Mouse (Mus musculus) heart, postnatal 0 days (tissue): Measurements from ENCODE around the gene Pou4f2. TPM values are rescaled to one million over a fixed set of nuclear protein-coding genes. Genes with fewer than 3 reads are reported as not detected.

Experiments used
- ATAC-seq: fragments of 200-750 bp; cut with Nextera tagmentation; 2 replicates; pipeline ENCODE4 v1.8.0; 2017; ENCODE audit warnings: low read depth, moderate number of reproducible peaks, moderate library complexity; ENCODE audit not compliant: insufficient read depth
- DNase-seq: peaks from one replicate; pipeline ENCODE4 v3.0.0-alpha.2; 2016; ENCODE audit warnings: low spot score
- H3K27ac ChIP-seq: fragments of 300-500 bp; sonication (generic); 2 replicates; pipeline ENCODE4 v1.5.1; 2014; ENCODE audit warnings: low read depth, mild to moderate bottlenecking
- H3K27me3 ChIP-seq: fragments of 300-500 bp; sonication (generic); 2 replicates; pipeline ENCODE4 v1.6.1; 2014; ENCODE audit warnings: low read length, mixed read lengths; ENCODE audit not compliant: control insufficient read depth, insufficient read depth
- H3K36me3 ChIP-seq: fragments of 300-500 bp; sonication (generic); replicated peaks from 2 replicates; pipeline ENCODE4 v1.6.1; 2014; ENCODE audit warnings: low read length, mixed read lengths; ENCODE audit not compliant: control insufficient read depth, insufficient read depth
- H3K4me1 ChIP-seq: fragments of 300-500 bp; sonication (generic); 2 replicates; pipeline ENCODE4 v1.6.1; 2014; ENCODE audit warnings: antibody characterized with exemption; ENCODE audit not compliant: control insufficient read depth, insufficient read depth
- H3K4me2 ChIP-seq: fragments of 300-500 bp; sonication (generic); 2 replicates; pipeline ENCODE4 v1.6.1; 2014; ENCODE audit warnings: low read depth, mild to moderate bottlenecking, low read length, moderate library complexity
- H3K4me3 ChIP-seq: fragments of 300-500 bp; sonication (generic); 2 replicates; pipeline ENCODE4 v1.5.1; 2014; ENCODE audit warnings: low read depth, low read length
- H3K9ac ChIP-seq: fragments of 300-500 bp; sonication (generic); replicated peaks from 2 replicates; pipeline ENCODE4 v1.6.1; 2014; ENCODE audit warnings: low read depth, low read length, mixed read lengths
- H3K9me3 ChIP-seq: fragments of 300-500 bp; sonication (generic); replicated peaks from 2 replicates; pipeline ENCODE4 v1.6.1; 2016; ENCODE audit warnings: low read length; ENCODE audit not compliant: control insufficient read depth
- CTCF ChIP-seq: IDR thresholded peaks from 2 replicates; pipeline ENCODE4 v1.5.1; 2016; ENCODE audit warnings: antibody characterized with exemption, control low read depth, low read depth
- EP300 ChIP-seq: IDR thresholded peaks from 2 replicates; pipeline ENCODE4 v1.6.1; 2016; ENCODE audit warnings: antibody characterized with exemption, low read depth
- WGBS: fragments of 180-500 bp; shearing (Covaris S2); extraction: QIAGEN DNeasy Blood & Tissue Kit; methylation state at CpG from one replicate; pipeline ENCODE4 v1.1.7; 2014; 5-methylcytosine and 5-hydroxymethylcytosine counted together
- polyA plus RNA-seq: library from polyadenylated mRNA; unstranded; fragments of >200 nt; fragmentation: Nextera tagmentation; extraction: Ambion mirVana; gene quantifications from 2 replicates; pipeline ENCODE4 v1.2.1, GENCODE M21; 2015
- total RNA-seq: library from RNA; depleted of rRNA; stranded (reverse); fragments of >200 nt; gene quantifications from 2 replicates; pipeline ENCODE4 v1.2.3, GENCODE M21; 2014; ENCODE audit warnings: low replicate concordance; rRNA removed

Gene Pou4f2
- total RNA-seq (not detected in 2 replicates), polyA plus RNA-seq (not detected in 2 replicates)

- no peaks in the 10 kb centered on the region for H3K9me3 ChIP-seq
- TF ChIP-seq EP300, result no peak
- no peak for TF ChIP-seq CTCF
- WGBS, result 0% methylated on average over 54 of the region's 54 CpGs
- peak within 1 kb of the TSS; percentile 52 for H3K4me2 ChIP-seq
- no peaks in the 10 kb centered on the region for H3K4me1 ChIP-seq
- ATAC-seq, result no peak
- no peak for DNase-seq
- peak within 1 kb of the TSS; percentile 38 for H3K4me3 ChIP-seq
- peaks cover 90% of the 10 kb centered on the region for H3K27me3 ChIP-seq
- H3K27ac ChIP-seq, result no peak within 1 kb of the TSS
- no peak within 1 kb of the TSS for H3K9ac ChIP-seq
- H3K36me3 ChIP-seq, result no peaks in the 10 kb centered on the region
Measured at GRCm38 (mm10) chr8:78436071-78436651, at the start of gene Pou4f2. Gene Pou4f2 (minus strand): TSS chr8:78436645.

DNA sequence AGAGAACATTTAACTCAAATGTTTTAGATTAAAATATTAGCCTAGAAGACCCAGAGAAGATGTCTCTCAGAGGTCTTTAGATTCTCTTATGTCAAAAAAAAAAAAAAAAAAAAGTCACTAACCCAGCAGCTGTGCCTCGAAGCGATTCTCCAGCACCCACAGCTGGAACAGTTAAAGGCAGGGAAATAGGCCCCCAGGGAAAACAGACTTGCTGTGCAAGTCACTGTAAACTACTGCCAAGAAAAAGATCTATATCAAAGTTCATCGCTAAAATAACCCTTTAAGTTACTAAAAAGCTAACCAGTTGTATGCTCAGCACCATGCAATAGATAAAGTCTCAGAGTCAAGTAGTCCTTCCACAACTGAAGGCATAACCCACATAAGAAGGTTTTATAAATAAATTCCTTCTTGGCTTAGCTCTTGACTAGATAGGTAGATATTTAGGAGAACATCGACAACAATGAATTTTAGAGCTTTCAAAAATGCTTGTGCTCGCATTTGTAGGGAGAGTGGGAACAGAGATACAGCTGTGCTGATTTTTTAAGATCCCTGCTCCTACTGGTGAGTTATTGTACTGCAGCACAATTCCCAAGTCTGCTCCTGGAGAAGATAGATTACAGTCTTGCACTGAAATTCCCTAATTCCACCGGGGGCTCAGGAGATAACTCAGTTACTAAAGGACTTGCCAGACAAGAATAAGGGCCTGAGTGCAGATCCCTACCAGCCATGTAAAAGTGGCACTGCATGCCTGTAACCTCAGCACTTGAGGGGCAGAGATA lies 40.8 kb upstream of the Pou4f2 start:
- 45% methylated on average over 6 of the region's 6 CpGs for WGBS
- no peak for DNase-seq

DNA sequence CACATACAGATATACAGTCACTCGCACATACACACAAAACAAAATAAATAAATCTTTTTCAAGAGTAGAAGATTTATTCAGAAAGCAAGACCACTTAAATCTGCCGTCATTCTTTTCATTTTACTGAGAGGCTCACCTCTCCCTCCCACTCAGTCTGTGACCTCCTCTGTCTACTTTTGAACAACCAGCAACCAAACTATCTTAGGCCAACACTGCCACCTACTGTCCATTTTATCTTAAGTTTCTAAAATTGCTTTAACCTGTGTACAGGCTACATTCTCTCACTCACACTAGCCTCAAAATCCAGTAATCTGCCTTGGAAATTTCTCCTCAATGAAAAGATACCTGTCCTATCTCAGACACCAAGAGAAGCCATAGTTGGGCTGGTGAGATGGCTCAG lies 31.4 kb upstream of the Pou4f2 start:
- peaks cover 5% of the 10 kb centered on the region; the same call in 1 of the 2 replicates for H3K9me3 ChIP-seq
- H3K36me3 ChIP-seq, result no peaks in the 10 kb centered on the region
- TF ChIP-seq CTCF (peak; percentile 7; the same call in 1 of the 2 replicates), EP300 (no peak)
- H3K4me1 ChIP-seq, result no peaks in the 10 kb centered on the region
- H3K27ac ChIP-seq, result no peak overlapping the region
- H3K9ac ChIP-seq, result no peak overlapping the region
- no peak overlapping the region for H3K4me3 ChIP-seq
- no peak overlapping the region for H3K4me2 ChIP-seq
- H3K27me3 ChIP-seq, result no peaks in the 10 kb centered on the region
- ATAC-seq, result no peak
- 82% methylated on average over 2 of the region's 2 CpGs for WGBS
- DNase-seq, result no peak

More for the DNA sequence above, 40.8 kb upstream of the Pou4f2 start:
- no peaks in the 10 kb centered on the region for H3K9me3 ChIP-seq
- no peaks in the 10 kb centered on the region for H3K36me3 ChIP-seq
- no peaks in the 10 kb centered on the region for H3K4me1 ChIP-seq
- H3K4me2 ChIP-seq, result no peak overlapping the region
- no peak for ATAC-seq
- no peak overlapping the region for H3K4me3 ChIP-seq
- no peaks in the 10 kb centered on the region for H3K27me3 ChIP-seq
- TF ChIP-seq CTCF, result peak; percentile 39
- no peak for TF ChIP-seq EP300
- no peak overlapping the region for H3K9ac ChIP-seq
- no peak overlapping the region for H3K27ac ChIP-seq

DNA sequence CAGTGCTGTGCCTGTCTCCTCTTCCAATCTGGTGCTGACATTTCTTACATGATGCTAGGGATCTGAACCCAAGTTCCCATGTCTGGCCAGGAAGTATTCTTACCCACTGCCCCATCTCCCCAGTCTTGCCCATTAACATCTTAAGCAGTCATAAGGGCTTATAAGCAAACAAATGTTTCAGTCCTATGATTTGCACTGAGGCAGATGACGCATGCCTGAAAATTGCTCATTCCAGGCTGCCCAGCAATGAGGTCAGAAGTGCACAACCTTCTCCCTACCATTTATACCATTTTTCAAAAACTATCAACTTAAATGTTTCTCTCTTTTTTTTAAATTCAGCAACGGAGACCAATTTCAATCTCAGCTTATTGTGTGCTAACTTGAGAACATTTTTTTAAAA lies 27.5 kb upstream of the Pou4f2 start:
- no peak for ATAC-seq
- DNase-seq, result no peak
- WGBS, result 78% methylated on average over 2 of the region's 2 CpGs
- no peaks in the 10 kb centered on the region for H3K4me1 ChIP-seq
- no peaks in the 10 kb centered on the region for H3K27me3 ChIP-seq
- H3K4me3 ChIP-seq, result no peak overlapping the region
- H3K27ac ChIP-seq, result no peak overlapping the region
- no peak for TF ChIP-seq CTCF
- no peak for TF ChIP-seq EP300
- H3K36me3 ChIP-seq, result no peaks in the 10 kb centered on the region
- H3K9ac ChIP-seq, result no peak overlapping the region
- H3K4me2 ChIP-seq, result no peak overlapping the region
- H3K9me3 ChIP-seq, result peaks cover 5% of the 10 kb centered on the region; the same call in 1 of the 2 replicates

DNA sequence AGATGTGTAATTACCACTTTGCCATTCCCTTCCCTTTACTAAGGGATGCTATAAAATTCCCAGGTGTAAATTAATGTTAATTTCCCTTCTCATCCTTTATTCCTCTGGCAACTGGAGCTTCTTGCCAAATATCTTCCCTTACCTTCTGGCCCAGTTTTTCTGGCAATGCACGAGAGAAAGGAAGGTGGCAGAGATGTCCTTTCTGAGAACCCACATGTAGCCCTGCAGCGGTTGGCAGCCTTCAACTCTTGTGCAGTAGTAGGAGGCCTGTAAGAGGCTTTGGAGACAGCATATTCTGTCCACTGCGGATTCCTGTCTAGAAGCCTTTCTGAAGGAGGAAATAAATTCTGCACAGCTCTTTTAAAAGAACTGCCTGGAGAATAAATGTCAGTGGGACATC lies 20.0 kb upstream of the Pou4f2 start:
- ATAC-seq, result no peak
- 78% methylated on average over 3 of the region's 3 CpGs for WGBS

More for the DNA sequence above, 20.0 kb upstream of the Pou4f2 start:
- Histone ChIP-seq H3K9ac (no peak overlapping the region), H3K4me3 (no peak overlapping the region), H3K9me3 (no peaks in the 10 kb centered on the region), H3K27ac (no peak overlapping the region), H3K36me3 (no peaks in the 10 kb centered on the region), H3K27me3 (no peaks in the 10 kb centered on the region), H3K4me2 (no peak overlapping the region), H3K4me1 (no peaks in the 10 kb centered on the region)
- no peak for DNase-seq
- TF ChIP-seq EP300 (no peak), CTCF (no peak)
